23 mouse cellular contexts compared by ENCODE assay signal in genomic region chr2:23982860-23983259, GRCm38 (mm10).
"Had no signal": no experiment of that assay in that cellular context is flagged by ENCODE, and none has a peak within 500 bp of the region (broad histone marks: within the 10 kb centered on the region; RNA-seq: fewer than 3 reads in every experiment).

No protein-coding gene starts in this region.

- H3K4me3 ChIP-seq: kidney, embryonic 15.5 days; limb, embryonic 12.5 days; limb, embryonic 15.5 days; midbrain, embryonic 12.5 days; midbrain, embryonic 15.5 days; neural tube, embryonic 13.5 days; stomach, embryonic 15.5 days had no signal

- H3K9me3 ChIP-seq: kidney, embryonic 15.5 days; limb, embryonic 12.5 days; limb, embryonic 15.5 days; midbrain, embryonic 12.5 days; midbrain, embryonic 15.5 days; neural tube, embryonic 13.5 days; stomach, embryonic 15.5 days had no signal

- H3K9ac ChIP-seq: kidney, embryonic 15.5 days; limb, embryonic 12.5 days; limb, embryonic 15.5 days; liver, embryonic 14.5 days; liver, postnatal 0 days; lung, embryonic 14.5 days; midbrain, embryonic 12.5 days; midbrain, embryonic 15.5 days; neural tube, embryonic 13.5 days; stomach, embryonic 15.5 days had no signal

- ATAC-seq: liver, postnatal 0 days; lung, postnatal 0 days; midbrain, embryonic 15.5 days had no signal

- H3K27me3 ChIP-seq: kidney, embryonic 15.5 days; limb, embryonic 12.5 days; limb, embryonic 15.5 days; midbrain, embryonic 12.5 days; midbrain, embryonic 15.5 days; neural tube, embryonic 13.5 days; stomach, embryonic 15.5 days had no signal

- H3K4me2 ChIP-seq: kidney, embryonic 15.5 days; limb, embryonic 12.5 days; limb, embryonic 15.5 days; liver, embryonic 11.5 days; lung, embryonic 14.5 days; midbrain, embryonic 12.5 days; midbrain, embryonic 15.5 days; neural tube, embryonic 13.5 days; stomach, embryonic 15.5 days had no signal

- DNase-seq: kidney, adult 11 months; kidney, adult 8-10 months; kidney, postnatal 10 days; kidney, postnatal 36 days; layer of hippocampus, postnatal 36 days; left cerebral cortex, postnatal 4 days; liver, postnatal 0 days; lung, embryonic 14.5 days; lung, postnatal 36 days; retina, postnatal 1 day; right cerebral cortex, postnatal 25 days; spleen, adult 18-20 months; thymus, postnatal 25 days had no signal

- H3K27ac ChIP-seq: kidney, embryonic 15.5 days; limb, embryonic 12.5 days; limb, embryonic 15.5 days; liver, embryonic 14.5 days; midbrain, embryonic 12.5 days; midbrain, embryonic 15.5 days; neural tube, embryonic 13.5 days; stomach, embryonic 15.5 days had no signal

- H3K4me1 ChIP-seq: kidney, embryonic 15.5 days; limb, embryonic 12.5 days; limb, embryonic 15.5 days; midbrain, embryonic 12.5 days; midbrain, embryonic 15.5 days; neural tube, embryonic 13.5 days; stomach, embryonic 15.5 days had no signal

- H3K36me3 ChIP-seq: kidney, embryonic 15.5 days; limb, embryonic 12.5 days; limb, embryonic 15.5 days; midbrain, embryonic 12.5 days; midbrain, embryonic 15.5 days; neural tube, embryonic 13.5 days; stomach, embryonic 15.5 days had no signal
